Mouse (Mus musculus) mature B cell (primary cell): ENCODE results near the gene Cep162.

Experiments used
- in situ Hi-C: fragments of 300-500 bp; cut with MboI; formaldehyde crosslinking; loops from 2 replicates; pipeline ENCODE4 v1.14.3; 2019

The Cep162 gene

GRCm38 (mm10) chr9:87162559-87162958 lies 92.8 kb downstream of the Cep162 start:
- in situ Hi-C loops: no loop called here

GRCm38 (mm10) chr9:87152641-87153325 lies 102.6 kb downstream of the Cep162 start:
- in situ Hi-C loops: no loop called here

- in situ Hi-C loops: no loop called here
These were observed 107.4 kb downstream of the Cep162 start for GRCm38 (mm10) chr9:87147927-87148326.

- in situ Hi-C loops: no loop called here
These were observed 108.9 kb downstream of the Cep162 start for GRCm38 (mm10) chr9:87146400-87146799.

GRCm38 (mm10) chr9:87145671-87146070 lies 109.7 kb downstream of the Cep162 start:
- in situ Hi-C loops: no loop called here

GRCm38 (mm10) chr9:87145180-87145579 lies 110.2 kb downstream of the Cep162 start:
- in situ Hi-C loops: no loop called here

GRCm38 (mm10) chr9:87144532-87144931 lies 110.8 kb downstream of the Cep162 start:
- in situ Hi-C loops: no loop called here

GRCm38 (mm10) chr9:87144106-87144505 lies 111.2 kb downstream of the Cep162 start, which contains the start of gene Mrap2:
Gene Mrap2, plus strand, starts transcription at chr9:87144306.
- in situ Hi-C loops: no loop called here

GRCm38 (mm10) chr9:87143076-87143475 lies 112.3 kb downstream of the Cep162 start:
- in situ Hi-C loops: no loop called here
